Mouse (Mus musculus) megakaryocyte, embryonic 14.5 days (primary cell): ENCODE data around the gene Rin3. TPM values are rescaled to one million over a fixed set of nuclear protein-coding genes. Genes with fewer than 3 reads are reported as not detected.

Experiments
- H3K27me3 ChIP-seq: replicated peaks from 2 replicates; pipeline ENCODE3; 2012; ENCODE audit warnings: inconsistent platforms
- H3K36me3 ChIP-seq: replicated peaks from 2 replicates; pipeline ENCODE3; 2012; ENCODE audit warnings: low read length, inconsistent platforms, mixed read lengths
- H3K4me1 ChIP-seq: 2 replicates; pipeline ENCODE4 v1.6.1; 2012; ENCODE audit warnings: inconsistent platforms
- H3K4me3 ChIP-seq: replicated peaks from 2 replicates; pipeline ENCODE3; 2012; ENCODE audit warnings: moderate library complexity, mild to moderate bottlenecking, inconsistent platforms
- H3K9me3 ChIP-seq: 2 replicates; pipeline ENCODE4 v1.6.1; 2012; ENCODE audit warnings: inconsistent platforms
- FLI1 ChIP-seq: IDR thresholded peaks from 2 replicates; pipeline ENCODE4 v1.6.1; 2012; ENCODE audit warnings: low read length, inconsistent platforms, mixed read lengths
- GATA1 ChIP-seq: IDR thresholded peaks from 3 replicates; pipeline ENCODE4 v1.6.1; 2012; ENCODE audit warnings: mixed read lengths, low read length, inconsistent platforms, borderline replicate concordance
- polyA plus RNA-seq: library from polyadenylated mRNA; stranded (reverse); fragments of >175 nt; gene quantifications from 2 replicates; pipeline ENCODE4 v1.2.3, GENCODE M21; 2012; ENCODE audit warnings: low replicate concordance; ENCODE audit not compliant: insufficient read depth

The Rin3 gene
- polyA plus RNA-seq, 1 experiment: 117 TPM

GRCm38 (mm10) chr12:102423625-102424024, 140.8 kb downstream of the Rin3 start:
- peaks cover 71% of the 10 kb centered on the region for H3K4me1 ChIP-seq

GRCm38 (mm10) chr12:102424456-102424855, 141.6 kb downstream of the Rin3 start:
- peaks cover 38% of the 10 kb centered on the region for H3K36me3 ChIP-seq
- H3K4me1 ChIP-seq: peaks cover 69% of the 10 kb centered on the region
- no peaks in the 10 kb centered on the region for H3K9me3 ChIP-seq
- TF ChIP-seq GATA1: no peak
- no peaks in the 10 kb centered on the region for H3K27me3 ChIP-seq
- H3K4me3 ChIP-seq: no peak overlapping the region

More at GRCm38 (mm10) chr12:102423625-102424024, 140.8 kb downstream of the Rin3 start:
- Histone ChIP-seq H3K4me3 (no peak overlapping the region), H3K27me3 (no peaks in the 10 kb centered on the region), H3K36me3 (peaks cover 38% of the 10 kb centered on the region), H3K9me3 (no peaks in the 10 kb centered on the region)
- TF ChIP-seq GATA1: no peak
- TF ChIP-seq FLI1: no peak

- Histone ChIP-seq H3K36me3 (peaks cover 38% of the 10 kb centered on the region), H3K4me1 (peaks cover 68% of the 10 kb centered on the region), H3K27me3 (no peaks in the 10 kb centered on the region), H3K9me3 (no peaks in the 10 kb centered on the region), H3K4me3 (no peak overlapping the region)
- TF ChIP-seq GATA1: no peak
- no peak for TF ChIP-seq FLI1
Observed at GRCm38 (mm10) chr12:102425048-102425578, 142.3 kb downstream of the Rin3 start.

DNA sequence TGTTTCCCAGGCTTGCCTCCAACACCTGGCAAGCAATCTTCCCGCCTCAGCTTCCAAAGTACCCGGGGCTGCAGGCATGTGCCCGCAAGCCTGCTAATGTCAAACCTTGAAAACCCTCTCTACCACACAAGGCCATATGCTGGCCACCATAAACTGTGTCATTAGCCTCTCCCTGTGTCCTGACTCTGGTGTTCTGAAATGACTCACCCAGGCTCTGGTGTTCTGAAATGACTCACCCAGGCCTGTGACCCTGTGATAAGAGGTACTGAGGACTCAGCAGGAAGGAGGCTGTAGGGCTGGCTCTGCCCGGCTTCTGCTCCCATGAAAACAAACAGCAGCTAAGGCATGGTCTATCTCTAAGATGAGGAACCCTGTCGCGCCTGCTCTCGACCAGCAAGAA, 143.4 kb downstream of the Rin3 start:
- TF ChIP-seq FLI1 (no peak), GATA1 (peak; percentile 49; the same call in 1 of the 3 replicates)
- Histone ChIP-seq H3K36me3 (peaks cover 34% of the 10 kb centered on the region), H3K4me3 (peak overlapping the region; percentile 53), H3K9me3 (no peaks in the 10 kb centered on the region), H3K27me3 (no peaks in the 10 kb centered on the region), H3K4me1 (peaks cover 64% of the 10 kb centered on the region)

DNA sequence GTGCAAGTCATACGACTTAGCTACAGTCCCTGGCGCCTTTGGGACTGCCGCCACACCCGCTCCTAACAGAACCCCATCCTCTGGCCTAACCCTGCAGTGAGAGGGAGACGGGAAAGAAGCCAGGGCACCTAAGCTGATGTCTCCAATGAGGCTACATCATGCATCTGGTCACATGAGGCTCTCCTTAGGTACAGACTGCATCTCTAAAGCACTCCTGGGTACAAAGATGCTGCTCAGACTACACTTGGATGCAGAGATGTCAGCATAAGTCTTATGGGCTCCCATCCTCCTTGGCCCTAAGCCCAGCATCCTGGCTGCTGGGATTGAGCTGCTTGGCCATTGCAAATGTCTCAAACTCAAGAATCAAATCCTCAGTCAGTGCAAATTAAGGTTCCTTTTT, 146.8 kb downstream of the Rin3 start:
- Histone ChIP-seq H3K4me1 (peaks cover 61% of the 10 kb centered on the region), H3K36me3 (peaks cover 34% of the 10 kb centered on the region), H3K4me3 (peak overlapping the region; percentile 57), H3K9me3 (no peaks in the 10 kb centered on the region), H3K27me3 (no peaks in the 10 kb centered on the region)
- no peak for TF ChIP-seq FLI1
- TF ChIP-seq GATA1: no peak

DNA sequence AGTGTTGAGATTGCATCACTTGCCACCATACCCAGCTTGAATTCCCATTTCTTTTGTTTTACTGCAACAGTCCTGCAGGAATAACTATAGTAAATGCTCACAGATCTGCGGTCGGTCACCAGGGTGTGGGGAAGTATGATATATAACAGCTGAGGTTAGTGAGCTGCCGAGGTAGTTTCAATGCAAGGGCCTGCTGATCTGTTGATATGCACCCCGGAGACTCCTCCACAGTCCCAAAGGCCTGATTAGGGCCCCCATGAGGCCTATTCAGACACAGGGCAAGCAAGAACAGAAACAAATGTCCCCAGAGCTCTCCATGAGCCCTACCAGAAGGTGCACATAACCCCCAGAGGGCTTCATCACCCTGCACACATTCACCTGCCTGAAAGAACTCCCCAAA, 147.4 kb downstream of the Rin3 start:
- Histone ChIP-seq H3K4me3 (no peak overlapping the region), H3K27me3 (no peaks in the 10 kb centered on the region), H3K9me3 (no peaks in the 10 kb centered on the region), H3K4me1 (peaks cover 56% of the 10 kb centered on the region), H3K36me3 (peaks cover 28% of the 10 kb centered on the region)
- TF ChIP-seq FLI1 (no peak), GATA1 (no peak)

DNA sequence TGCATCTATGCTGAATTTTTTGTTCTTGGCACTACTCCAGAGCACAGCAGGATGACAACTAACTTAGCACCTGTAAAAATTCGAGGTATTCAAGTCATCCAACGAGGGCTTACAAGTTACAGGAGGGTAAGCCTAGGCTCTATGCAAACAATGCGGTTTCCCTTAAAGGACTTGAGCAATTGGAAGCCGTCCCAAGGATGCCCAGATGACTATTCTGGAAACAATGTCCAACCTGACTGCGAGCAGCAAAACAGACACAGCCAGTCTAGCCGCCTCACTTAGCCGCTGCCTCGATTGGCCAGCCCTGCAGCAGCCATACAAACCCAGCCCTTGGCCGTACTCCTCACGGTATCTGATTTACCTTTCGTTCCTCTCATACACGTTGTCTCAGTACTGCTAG, 149.4 kb downstream of the Rin3 start:
- H3K9me3 ChIP-seq: no peaks in the 10 kb centered on the region
- H3K4me1 ChIP-seq: peaks cover 44% of the 10 kb centered on the region
- H3K36me3 ChIP-seq: peaks cover 27% of the 10 kb centered on the region
- TF ChIP-seq FLI1 (no peak), GATA1 (no peak)
- no peak overlapping the region for H3K4me3 ChIP-seq
- no peaks in the 10 kb centered on the region for H3K27me3 ChIP-seq

DNA sequence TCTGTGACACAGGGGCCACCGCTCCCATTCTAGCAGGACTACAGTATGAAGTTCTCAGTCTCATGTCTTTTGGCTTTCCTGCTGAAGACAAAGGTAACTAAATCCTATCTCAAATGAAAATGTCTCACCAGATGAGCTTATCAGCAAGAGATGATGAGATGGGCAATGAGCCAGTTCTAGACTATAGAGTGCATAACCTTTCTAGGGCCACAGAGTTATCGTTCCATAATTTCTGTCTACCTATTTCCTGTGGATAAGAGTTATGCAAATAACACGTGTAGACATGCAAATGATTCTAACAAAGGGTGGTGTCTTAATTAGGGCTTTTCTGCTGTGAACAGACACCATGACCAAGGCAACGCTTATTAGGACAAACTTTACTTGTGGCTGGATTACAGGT, 151.3 kb downstream of the Rin3 start:
- Histone ChIP-seq H3K4me3 (no peak overlapping the region), H3K4me1 (peaks cover 56% of the 10 kb centered on the region), H3K9me3 (no peaks in the 10 kb centered on the region), H3K36me3 (peaks cover 27% of the 10 kb centered on the region), H3K27me3 (no peaks in the 10 kb centered on the region)
- TF ChIP-seq FLI1: no peak
- TF ChIP-seq GATA1: no peak

DNA sequence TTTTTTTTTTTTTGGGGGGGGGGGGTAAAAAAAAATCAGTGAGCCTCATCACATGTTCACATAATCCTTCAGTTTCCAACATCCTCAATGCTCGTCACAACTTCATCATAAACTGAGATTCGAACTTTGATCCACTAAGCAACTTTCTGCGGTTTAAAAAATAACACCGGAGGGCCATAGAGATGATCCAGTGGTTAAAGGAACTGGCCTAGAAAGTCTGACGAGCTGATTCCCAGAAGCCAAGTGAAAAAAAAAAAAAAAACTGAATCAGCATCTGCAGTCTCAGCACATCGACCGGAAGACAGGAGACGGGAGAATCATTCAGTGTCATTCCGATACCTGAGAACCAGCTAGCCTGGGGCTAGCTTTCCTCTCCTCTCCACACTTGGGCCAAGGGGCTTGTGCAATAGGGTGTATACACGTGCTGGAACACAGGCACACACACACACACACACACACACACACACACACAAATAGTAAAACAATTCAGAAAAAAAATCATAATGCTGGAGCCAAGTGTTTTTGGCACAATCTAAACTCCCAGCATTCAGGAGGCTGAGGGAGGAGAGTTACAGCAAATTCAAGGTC, 154.2 kb downstream of the Rin3 start:
- Histone ChIP-seq H3K9me3 (no peaks in the 10 kb centered on the region), H3K4me3 (peak overlapping the region; percentile 71), H3K27me3 (no peaks in the 10 kb centered on the region), H3K36me3 (peaks cover 24% of the 10 kb centered on the region), H3K4me1 (peaks cover 54% of the 10 kb centered on the region)
- TF ChIP-seq GATA1 (no peak), FLI1 (no peak)

- TF ChIP-seq FLI1 (no peak), GATA1 (no peak)
- H3K36me3 ChIP-seq: peaks cover 15% of the 10 kb centered on the region
- peaks cover 53% of the 10 kb centered on the region for H3K4me1 ChIP-seq
- H3K27me3 ChIP-seq: peaks cover 2% of the 10 kb centered on the region
- H3K9me3 ChIP-seq: no peaks in the 10 kb centered on the region
- peak overlapping the region; percentile 93 for H3K4me3 ChIP-seq
Observed at GRCm38 (mm10) chr12:102437952-102438351, 155.1 kb downstream of the Rin3 start.
